Mouse (Mus musculus) intestine, embryonic 14.5 days (tissue): ENCODE measurements around the gene Ablim2. TPM values are rescaled to one million over a fixed set of nuclear protein-coding genes. Genes with fewer than 3 reads are reported as not detected.

Experiments
- ATAC-seq: fragments of 200-750 bp; cut with Nextera tagmentation; replicated peaks from 2 replicates; pipeline ENCODE4 v1.8.0; 2017; ENCODE audit warnings: low read depth, moderate number of reproducible peaks, moderate TSS enrichment, moderate library complexity; ENCODE audit not compliant: low FRiP score, low TSS enrichment
- DNase-seq: peaks from one replicate; pipeline ENCODE4 v3.0.0-alpha.2; 2018; ENCODE audit warnings: low spot score
- H3K27ac ChIP-seq: fragments of 300-500 bp; sonication (generic); 2 replicates; pipeline ENCODE4 v1.5.1; 2014; ENCODE audit warnings: low read depth, mild to moderate bottlenecking, control low read depth
- H3K27me3 ChIP-seq: fragments of 300-500 bp; sonication (generic); replicated peaks from 2 replicates; pipeline ENCODE4 v1.6.1; 2014; ENCODE audit warnings: low read length, control low read depth; ENCODE audit not compliant: control insufficient read depth, insufficient read depth
- H3K36me3 ChIP-seq: fragments of 300-500 bp; sonication (generic); 2 replicates; pipeline ENCODE4 v1.6.1; 2014; ENCODE audit warnings: low read length, control low read depth; ENCODE audit not compliant: control insufficient read depth, insufficient read depth
- H3K4me1 ChIP-seq: fragments of 300-500 bp; sonication (generic); replicated peaks from 2 replicates; pipeline ENCODE4 v1.6.1; 2014; ENCODE audit warnings: low read length, control low read depth, mixed read lengths; ENCODE audit not compliant: control insufficient read depth, insufficient read depth
- H3K4me2 ChIP-seq: fragments of 300-500 bp; sonication (generic); 2 replicates; pipeline ENCODE4 v1.6.1; 2014; ENCODE audit warnings: low read length
- H3K4me3 ChIP-seq: fragments of 300-500 bp; sonication (generic); 2 replicates; pipeline ENCODE4 v1.5.1; 2014; ENCODE audit warnings: low read depth, low read length, control low read depth, mixed read lengths
- H3K9ac ChIP-seq: fragments of 300-500 bp; sonication (generic); 2 replicates; pipeline ENCODE4 v1.6.1; 2014; ENCODE audit warnings: mild to moderate bottlenecking, low read length
- H3K9me3 ChIP-seq: fragments of 300-500 bp; sonication (generic); 2 replicates; pipeline ENCODE4 v1.6.1; 2016; ENCODE audit warnings: low read length, control low read depth; ENCODE audit not compliant: control insufficient read depth
- WGBS: fragments of 180-500 bp; shearing (Covaris S2); extraction: QIAGEN DNeasy Blood & Tissue Kit; methylation state at CpG from one replicate; pipeline ENCODE4 v1.1.7; 2014; 5-methylcytosine and 5-hydroxymethylcytosine counted together
- polyA plus RNA-seq: library from polyadenylated mRNA; unstranded; fragments of >200 nt; fragmentation: Nextera tagmentation; extraction: Ambion mirVana; gene quantifications from 2 replicates; pipeline ENCODE4 v1.2.1, GENCODE M21; 2014

Gene Ablim2
- polyA plus RNA-seq, 1 experiment from 2014 or later = 4.4 TPM

- H3K36me3 ChIP-seq = no peaks in the 10 kb centered on the region
- H3K27me3 ChIP-seq = peaks cover 40% of the 10 kb centered on the region
- no peak overlapping the region for H3K9ac ChIP-seq
- 80% methylated on average over 4 of the region's 4 CpGs for WGBS
- H3K27ac ChIP-seq = no peak overlapping the region
- DNase-seq (no peak), ATAC-seq (no peak)
- no peak overlapping the region for H3K4me3 ChIP-seq
- H3K4me1 ChIP-seq = peaks cover 8% of the 10 kb centered on the region; the same call in 1 of the 2 replicates
- no peaks in the 10 kb centered on the region for H3K9me3 ChIP-seq
- no peak overlapping the region for H3K4me2 ChIP-seq
Observed at GRCm38 (mm10) chr5:35756020-35756419, 1.7 kb upstream of the Ablim2 start.

GRCm38 (mm10) chr5:35756997-35757638 lies 562 bp upstream of the Ablim2 start:
- DNase-seq (no peak), ATAC-seq (peak; percentile 45)
- Histone ChIP-seq H3K27ac (no peak overlapping the region), H3K4me1 (peaks cover 8% of the 10 kb centered on the region; the same call in 1 of the 2 replicates), H3K4me2 (peak overlapping the region; percentile 98), H3K9me3 (no peaks in the 10 kb centered on the region), H3K4me3 (peak overlapping the region; percentile 45), H3K36me3 (no peaks in the 10 kb centered on the region), H3K27me3 (peaks cover 40% of the 10 kb centered on the region), H3K9ac (no peak overlapping the region)
- WGBS = 15% methylated on average over 26 of the region's 26 CpGs

- Histone ChIP-seq H3K27me3 (peaks cover 40% of the 10 kb centered on the region), H3K9me3 (no peaks in the 10 kb centered on the region), H3K36me3 (no peaks in the 10 kb centered on the region), H3K27ac (no peak overlapping the region), H3K9ac (peak overlapping the region; percentile 30), H3K4me3 (peak overlapping the region; percentile 45), H3K4me1 (peaks cover 12% of the 10 kb centered on the region; the same call in 1 of the 2 replicates), H3K4me2 (peak overlapping the region; percentile 98)
- DNase-seq = no peak
- peak; percentile 13 for ATAC-seq
- 2% methylated on average over 40 of the region's 40 CpGs for WGBS
Observed at GRCm38 (mm10) chr5:35758081-35759053, 687 bp downstream of the Ablim2 start.

GRCm38 (mm10) chr5:35761323-35761722 lies 3.6 kb downstream of the Ablim2 start:
- H3K4me2 ChIP-seq = no peak overlapping the region
- DNase-seq = no peak
- peaks cover 12% of the 10 kb centered on the region; the same call in 1 of the 2 replicates for H3K4me1 ChIP-seq
- no peak overlapping the region for H3K27ac ChIP-seq
- H3K36me3 ChIP-seq = no peaks in the 10 kb centered on the region
- no peak overlapping the region for H3K4me3 ChIP-seq
- peaks cover 40% of the 10 kb centered on the region for H3K27me3 ChIP-seq
- no peak overlapping the region for H3K9ac ChIP-seq
- 71% methylated on average over 5 of the region's 5 CpGs for WGBS
- no peaks in the 10 kb centered on the region for H3K9me3 ChIP-seq
- no peak for ATAC-seq

GRCm38 (mm10) chr5:35762388-35762787 lies 4.7 kb downstream of the Ablim2 start:
- peaks cover 31% of the 10 kb centered on the region for H3K27me3 ChIP-seq
- no peak overlapping the region for H3K9ac ChIP-seq
- peaks cover 12% of the 10 kb centered on the region; the same call in 1 of the 2 replicates for H3K4me1 ChIP-seq
- DNase-seq (no peak), ATAC-seq (no peak)
- 47% methylated on average over 5 of the region's 5 CpGs for WGBS
- no peak overlapping the region for H3K4me2 ChIP-seq
- no peaks in the 10 kb centered on the region for H3K36me3 ChIP-seq
- no peak overlapping the region for H3K27ac ChIP-seq
- no peaks in the 10 kb centered on the region for H3K9me3 ChIP-seq
- no peak overlapping the region for H3K4me3 ChIP-seq

- no peak for ATAC-seq
- 74% methylated on average over 10 of the region's 10 CpGs for WGBS
- H3K36me3 ChIP-seq = no peaks in the 10 kb centered on the region
Observed at GRCm38 (mm10) chr5:35762850-35763249, 5.2 kb downstream of the Ablim2 start.

GRCm38 (mm10) chr5:35765909-35766308 lies 8.2 kb downstream of the Ablim2 start:
- 67% methylated on average over 6 of the region's 6 CpGs for whole genome bisulfite sequencing
- no peak for DNase-seq
- H3K27ac ChIP-seq = no peak overlapping the region
- H3K9me3 ChIP-seq = no peaks in the 10 kb centered on the region
- H3K9ac ChIP-seq = no peak overlapping the region
- no peak for ATAC-seq
- H3K4me2 ChIP-seq = no peak overlapping the region
- peaks cover 4% of the 10 kb centered on the region; the same call in 1 of the 2 replicates for H3K4me1 ChIP-seq
- H3K4me3 ChIP-seq = no peak overlapping the region
- no peaks in the 10 kb centered on the region for H3K36me3 ChIP-seq
- H3K27me3 ChIP-seq = peaks cover 1% of the 10 kb centered on the region; the same call in 1 of the 2 replicates

More at GRCm38 (mm10) chr5:35762850-35763249, 5.2 kb downstream of the Ablim2 start:
- Histone ChIP-seq H3K9me3 (no peaks in the 10 kb centered on the region), H3K9ac (no peak overlapping the region), H3K27ac (no peak overlapping the region), H3K27me3 (peaks cover 29% of the 10 kb centered on the region), H3K4me1 (peaks cover 12% of the 10 kb centered on the region; the same call in 1 of the 2 replicates), H3K4me2 (no peak overlapping the region), H3K4me3 (no peak overlapping the region)
- DNase-seq = no peak

- no peak overlapping the region for H3K4me3 ChIP-seq
- no peaks in the 10 kb centered on the region for H3K9me3 ChIP-seq
- ATAC-seq = no peak
- H3K4me1 ChIP-seq = no peaks in the 10 kb centered on the region
- H3K27ac ChIP-seq = no peak overlapping the region
- DNase-seq = no peak
- H3K36me3 ChIP-seq = no peaks in the 10 kb centered on the region
- H3K9ac ChIP-seq = no peak overlapping the region
- 81% methylated on average over 3 of the region's 3 CpGs for WGBS
- H3K27me3 ChIP-seq = no peaks in the 10 kb centered on the region
- no peak overlapping the region for H3K4me2 ChIP-seq
Observed at GRCm38 (mm10) chr5:35768525-35768924, 10.8 kb downstream of the Ablim2 start.
